Mouse (Mus musculus) kidney, postnatal 0 days (tissue): ENCODE results near the gene Abca2. TPM values are rescaled to one million over a fixed set of nuclear protein-coding genes. Genes with fewer than 3 reads are reported as not detected.

Source experiments
- ATAC-seq: fragments of 200-750 bp; cut with Nextera tagmentation; replicated peaks from 2 replicates; pipeline ENCODE4 v1.8.0; 2017; ENCODE audit warnings: low read depth, moderate number of reproducible peaks, moderate TSS enrichment, moderate library complexity; ENCODE audit not compliant: low FRiP score
- DNase-seq: peaks from one replicate; pipeline ENCODE4 v3.0.0-alpha.2; 2016; ENCODE audit warnings: low spot score
- H3K27ac ChIP-seq: fragments of 300-500 bp; sonication (generic); 2 replicates; pipeline ENCODE4 v1.5.1; 2014; ENCODE audit warnings: mild to moderate bottlenecking
- H3K27me3 ChIP-seq: fragments of 300-500 bp; sonication (generic); 2 replicates; pipeline ENCODE4 v1.6.1; 2014; ENCODE audit warnings: low read length, mixed read lengths; ENCODE audit not compliant: insufficient read depth
- H3K36me3 ChIP-seq: fragments of 300-500 bp; sonication (generic); 2 replicates; pipeline ENCODE4 v1.6.1; 2014; ENCODE audit warnings: low read length, mixed read lengths; ENCODE audit not compliant: insufficient read depth
- H3K4me1 ChIP-seq: fragments of 300-500 bp; sonication (generic); replicated peaks from 2 replicates; pipeline ENCODE4 v1.6.1; 2014; ENCODE audit warnings: antibody characterized with exemption, low read length, mixed read lengths; ENCODE audit not compliant: insufficient read depth
- H3K4me2 ChIP-seq: fragments of 300-500 bp; sonication (generic); 2 replicates; pipeline ENCODE4 v1.6.1; 2014; ENCODE audit warnings: mild to moderate bottlenecking, low read length, moderate library complexity, mixed read lengths
- H3K4me3 ChIP-seq: fragments of 300-500 bp; sonication (generic); replicated peaks from 2 replicates; pipeline ENCODE4 v1.5.1; 2014; ENCODE audit warnings: low read depth, low read length
- H3K9ac ChIP-seq: fragments of 300-500 bp; sonication (generic); 2 replicates; pipeline ENCODE4 v1.6.1; 2014; ENCODE audit warnings: low read depth, low read length
- H3K9me3 ChIP-seq: fragments of 300-500 bp; sonication (generic); replicated peaks from 2 replicates; pipeline ENCODE4 v1.6.1; 2016; ENCODE audit warnings: low read length, inconsistent platforms, mixed read lengths
- CTCF ChIP-seq: IDR thresholded peaks from 2 replicates; pipeline ENCODE4 v1.5.1; 2016; ENCODE audit warnings: antibody characterized with exemption, low read depth, mild to moderate bottlenecking, moderate library complexity
- WGBS: fragments of 180-500 bp; shearing (Covaris S2); extraction: QIAGEN DNeasy Blood & Tissue Kit; methylation state at CpG from one replicate; pipeline ENCODE4 v1.1.7; 2014; 5-methylcytosine and 5-hydroxymethylcytosine counted together
- polyA plus RNA-seq: library from polyadenylated mRNA; unstranded; fragments of >200 nt; fragmentation: Nextera tagmentation; extraction: Ambion mirVana; gene quantifications from 2 replicates; pipeline ENCODE4 v1.2.1, GENCODE M21; 2015

Abca2 gene
- polyA plus RNA-seq, 1 experiment from 2014 or later: 9.7 TPM

GRCm38 (mm10) chr2:25434292-25434691 lies 5.8 kb downstream of the Abca2 start:
- ATAC-seq (no peak), DNase-seq (no peak)
- Histone ChIP-seq H3K27ac (no peak overlapping the region), H3K4me3 (no peak overlapping the region), H3K4me2 (no peak overlapping the region), H3K9ac (no peak overlapping the region), H3K36me3 (peaks cover 23% of the 10 kb centered on the region; the same call in 1 of the 2 replicates), H3K27me3 (no peaks in the 10 kb centered on the region), H3K4me1 (peaks cover 20% of the 10 kb centered on the region; the same call in 1 of the 2 replicates), H3K9me3 (no peaks in the 10 kb centered on the region)
- TF ChIP-seq CTCF: no peak
- 84% methylated on average over 8 of the region's 8 CpGs for WGBS

GRCm38 (mm10) chr2:25436286-25436820 lies 7.8 kb downstream of the Abca2 start:
- no peak for DNase-seq
- Histone ChIP-seq H3K27ac (no peak overlapping the region), H3K9me3 (no peaks in the 10 kb centered on the region), H3K4me1 (0 out of 2 replicates have a peak, but pooled peaks cover 3% of the 10 kb centered on the region), H3K36me3 (peaks cover 29% of the 10 kb centered on the region), H3K27me3 (no peaks in the 10 kb centered on the region), H3K9ac (no peak overlapping the region), H3K4me2 (no peak overlapping the region), H3K4me3 (no peak overlapping the region)
- TF ChIP-seq CTCF: no peak
- WGBS: 91% methylated on average over 10 of the region's 10 CpGs
- ATAC-seq: no peak

- H3K9ac ChIP-seq: no peak overlapping the region
- DNase-seq (no peak), ATAC-seq (no peak)
- no peak overlapping the region for H3K4me2 ChIP-seq
- H3K36me3 ChIP-seq: peaks cover 50% of the 10 kb centered on the region
- no peak overlapping the region for H3K27ac ChIP-seq
- no peaks in the 10 kb centered on the region for H3K27me3 ChIP-seq
- TF ChIP-seq CTCF: no peak
- H3K4me1 ChIP-seq: no peaks in the 10 kb centered on the region
- no peak overlapping the region for H3K4me3 ChIP-seq
- WGBS: 83% methylated on average over 20 of the region's 20 CpGs
- no peaks in the 10 kb centered on the region for H3K9me3 ChIP-seq
Measured at GRCm38 (mm10) chr2:25441067-25441466, 12.6 kb downstream of the Abca2 start.

GRCm38 (mm10) chr2:25442682-25443081 lies 14.2 kb downstream of the Abca2 start:
- TF ChIP-seq CTCF: no peak
- no peak overlapping the region for H3K27ac ChIP-seq
- ATAC-seq: no peak
- H3K4me2 ChIP-seq: no peak overlapping the region
- H3K36me3 ChIP-seq: peaks cover 46% of the 10 kb centered on the region
- DNase-seq: no peak
- H3K9ac ChIP-seq: no peak overlapping the region
- 81% methylated on average over 14 of the region's 14 CpGs for WGBS
- H3K4me3 ChIP-seq: no peak overlapping the region
- no peaks in the 10 kb centered on the region for H3K4me1 ChIP-seq
- H3K9me3 ChIP-seq: no peaks in the 10 kb centered on the region
- no peaks in the 10 kb centered on the region for H3K27me3 ChIP-seq

- ATAC-seq (no peak), DNase-seq (no peak)
- no peak overlapping the region for H3K4me3 ChIP-seq
- no peak overlapping the region for H3K9ac ChIP-seq
- H3K27me3 ChIP-seq: no peaks in the 10 kb centered on the region
- no peak overlapping the region for H3K4me2 ChIP-seq
- H3K4me1 ChIP-seq: no peaks in the 10 kb centered on the region
- no peaks in the 10 kb centered on the region for H3K9me3 ChIP-seq
- TF ChIP-seq CTCF: no peak
- 72% methylated on average over 8 of the region's 8 CpGs for WGBS
- peak overlapping the region; percentile 19; the same call in 1 of the 2 replicates for H3K27ac ChIP-seq
- H3K36me3 ChIP-seq: 0 out of 2 replicates have a peak, but pooled peaks cover 8% of the 10 kb centered on the region
Measured at GRCm38 (mm10) chr2:25450853-25451647, 22.5 kb downstream of the Abca2 start.

- 43% methylated on average over 1 of the region's 1 CpGs for WGBS
- H3K4me2 ChIP-seq: no peak overlapping the region
- no peak for ATAC-seq
- H3K4me3 ChIP-seq: no peak overlapping the region
- no peaks in the 10 kb centered on the region for H3K9me3 ChIP-seq
- DNase-seq: no peak
- H3K4me1 ChIP-seq: no peaks in the 10 kb centered on the region
- no peaks in the 10 kb centered on the region for H3K27me3 ChIP-seq
- H3K9ac ChIP-seq: no peak overlapping the region
- 0 out of 2 replicates have a peak, but pooled peaks cover under 1% of the 10 kb centered on the region for H3K36me3 ChIP-seq
- H3K27ac ChIP-seq: no peak overlapping the region; the same call in 1 of the 2 replicates
- TF ChIP-seq CTCF: no peak
Measured at GRCm38 (mm10) chr2:25452951-25453350, 24.4 kb downstream of the Abca2 start.
